Comparison of ENCODE assay signal across 8 mouse cellular contexts in the genomic region with DNA sequence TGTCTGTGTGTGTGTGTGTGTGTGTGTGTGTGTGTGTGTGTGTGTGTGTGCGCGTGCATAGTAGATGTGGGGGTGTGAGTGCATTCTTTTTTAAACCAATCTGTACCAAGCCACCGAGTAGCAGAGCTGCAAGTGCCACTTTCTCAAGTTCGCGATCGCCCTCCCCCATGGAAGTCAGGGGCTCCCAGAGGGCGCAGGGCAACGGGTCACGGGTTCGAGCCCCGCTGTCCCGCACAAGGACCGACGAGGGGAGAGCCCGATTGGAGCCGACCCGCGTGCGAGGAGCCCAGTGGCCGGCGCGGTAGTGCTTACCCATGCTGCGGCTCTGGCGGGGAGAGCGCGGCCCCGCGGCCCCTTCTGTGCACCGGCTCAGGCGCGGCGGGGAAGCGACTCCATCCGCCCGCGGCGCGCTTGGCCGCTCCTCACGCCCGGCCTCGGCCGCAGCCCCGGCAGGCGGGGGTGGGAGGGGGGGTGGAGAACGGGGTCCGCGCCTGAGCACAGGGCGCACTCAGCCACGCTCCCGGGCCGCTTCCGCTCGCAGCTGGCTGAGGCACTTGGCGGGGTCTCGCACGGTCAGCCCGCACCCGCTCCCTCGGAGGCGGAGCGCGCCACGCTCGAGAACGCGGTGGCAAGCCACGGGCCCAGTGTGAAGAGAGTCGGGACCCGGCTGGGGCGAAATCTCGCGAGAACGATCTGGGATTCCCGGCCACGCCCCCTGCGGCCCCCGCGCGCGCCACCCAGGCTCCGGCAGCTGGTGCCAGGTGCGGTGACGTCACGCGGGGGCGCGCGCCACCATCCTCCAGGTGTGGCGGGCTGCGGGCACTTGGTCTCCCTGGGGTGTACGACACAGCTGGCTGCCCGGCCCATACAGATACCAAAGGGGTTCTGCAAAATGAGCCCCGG. TPM values are rescaled to one million over a fixed set of nuclear protein-coding genes. Genes with fewer than 3 reads are reported as not detected.
DNase-seq lines count a peak whose midpoint lies in the region; ATAC-seq lines count a peak whose summit lies in the region.

A gene (minus strand): TSS at position 665 of the 903 bp plus-strand sequence.

- no peaks in the 10 kb centered on the region for H3K27me3 ChIP-seq in intestine, embryonic 14.5 days (replicated peaks; ENCODE audit: control insufficient read depth, insufficient read depth, low read length)

- peaks cover 7% of the 10 kb centered on the region for H3K4me1 ChIP-seq in intestine, embryonic 14.5 days (replicated peaks; ENCODE audit: control insufficient read depth, insufficient read depth, low read length)

- under 1% methylated on average over 89 of the region's 94 CpGs for WGBS in intestine, embryonic 14.5 days

- ATAC-seq in intestine, embryonic 14.5 days (replicated peaks; ENCODE audit: low FRiP score, low TSS enrichment, low read depth): peak; percentile 98

- H3K36me3 ChIP-seq in intestine, embryonic 14.5 days (ENCODE audit: control insufficient read depth, insufficient read depth, low read length): no peaks in the 10 kb centered on the region

- peak; percentile 94 for DNase-seq in adipocyte (ENCODE audit: low spot score)
- DNase-seq in embryo, embryonic 10 days (ENCODE audit: low spot score): peak; percentile 93
- DNase-seq in gastrocnemius, postnatal 14 days: peak; percentile 96
- peak; percentile 99 for DNase-seq in intestine, embryonic 14.5 days (ENCODE audit: low spot score)
- DNase-seq in left cerebral cortex, postnatal 14 days (ENCODE audit: low spot score in 2 of 2): peak; percentile 96 to 97
- DNase-seq in mesoderm, embryonic 11.5 days (ENCODE audit: low read depth, low spot score): peak; percentile 94
- DNase-seq in right cerebral cortex, postnatal 36 days (ENCODE audit: low spot score in 2 of 2): peak; percentile 91 to 93
- DNase-seq in yolk sac, embryonic 10.5 days (ENCODE audit: low spot score): peak; percentile 93

- peak within 1 kb of the TSS; percentile 67 for H3K4me2 ChIP-seq in intestine, embryonic 14.5 days (ENCODE audit: low read length)

- peak within 1 kb of the TSS; percentile 89 for H3K4me3 ChIP-seq in intestine, embryonic 14.5 days (ENCODE audit: low read depth, low read length)

- intact Hi-C loops in gastrocnemius, postnatal 14 days (cut with DNase I; ENCODE audit: low total_unique reads): no loop called here
- intact Hi-C loops in left cerebral cortex, postnatal 14 days (cut with DNase I): no loop called here

- H3K27ac ChIP-seq in intestine, embryonic 14.5 days (ENCODE audit: low read depth): peak within 1 kb of the TSS; percentile 96

- peak within 1 kb of the TSS; percentile 98 for H3K9ac ChIP-seq in intestine, embryonic 14.5 days (ENCODE audit: low read length)

- no peaks in the 10 kb centered on the region for H3K9me3 ChIP-seq in intestine, embryonic 14.5 days (ENCODE audit: control insufficient read depth, low read length)

RNA-seq across cellular contexts. Expression of the gene that starts here (rescaled TPM):
- 10 to 100 TPM; 18.0 to 20.7 TPM for total RNA-seq in gastrocnemius, postnatal 14 days (2021)
- polyA plus RNA-seq in intestine, embryonic 14.5 days (2014; fragmentation: Nextera tagmentation; extraction: Ambion mirVana): 37.6 and 40.4 TPM in 2 replicates
- total RNA-seq in left cerebral cortex, postnatal 14 days (2021): 10 to 100 TPM; 18.8 to 19.4 TPM

Comparison
In these comparisons a context has a peak if more than half of its experiments do, and no peak if none do; other contexts are left out.
1. Peak in every context shown above with its lines: DNase-seq, ATAC-seq, H3K4me3 ChIP-seq and H3K27ac ChIP-seq.